Mouse (Mus musculus) C2C12 (cell line): ENCODE measurements around the gene Tekt2. TPM values are rescaled to one million over a fixed set of nuclear protein-coding genes. Genes with fewer than 3 reads are reported as not detected.

Experiments used
- H3K27me3 ChIP-seq: one replicate; pipeline ENCODE4 v1.6.1; 2011; ENCODE audit not compliant: control insufficient read depth, insufficient read depth, insufficient read length
- H3K36me3 ChIP-seq: one replicate; pipeline ENCODE4 v1.6.1; 2011; ENCODE audit not compliant: control insufficient read depth, insufficient read depth
- H3K4me3 ChIP-seq: one replicate; pipeline ENCODE4 v1.5.1; 2011; ENCODE audit warnings: mild to moderate bottlenecking, control low read depth; ENCODE audit not compliant: poor library complexity, insufficient read depth, severe bottlenecking
- H3K79me2 ChIP-seq: one replicate; pipeline ENCODE4 v1.6.1; 2011; ENCODE audit not compliant: control insufficient read depth, insufficient read depth
- H3K79me3 ChIP-seq: one replicate; pipeline ENCODE4 v1.6.1; 2011; ENCODE audit warnings: low read depth, control low read depth
- H3ac ChIP-seq: one replicate; pipeline ENCODE3; 2011; ENCODE audit warnings: low read depth; ENCODE audit not compliant: control insufficient read depth, insufficient read length
- CEBPB ChIP-seq: IDR thresholded peaks from one replicate; pipeline ENCODE4 v1.6.1; 2011; ENCODE audit warnings: low read depth, mild to moderate bottlenecking, control low read depth, moderate library complexity
- CTCF ChIP-seq: IDR thresholded peaks from one replicate; pipeline ENCODE4 v1.5.1; 2011; ENCODE audit not compliant: control insufficient read depth, insufficient read depth, insufficient read length
- FOSL1 ChIP-seq: IDR thresholded peaks from one replicate; pipeline ENCODE4 v1.8.0; 2011; ENCODE audit warnings: mild to moderate bottlenecking, low read length; ENCODE audit not compliant: poor library complexity, insufficient read depth, severe bottlenecking
- MAX ChIP-seq: IDR thresholded peaks from one replicate; pipeline ENCODE4 v1.6.1; 2011; ENCODE audit warnings: mild to moderate bottlenecking, control low read depth
- MYOD1 ChIP-seq: IDR thresholded peaks from one replicate; pipeline ENCODE4 v1.6.1; 2011; ENCODE audit warnings: low read depth; ENCODE audit not compliant: control insufficient read depth, insufficient read length
- MYOG ChIP-seq: IDR thresholded peaks from one replicate; pipeline ENCODE4 v1.6.1; 2011; ENCODE audit not compliant: control insufficient read depth, insufficient read length; ENCODE audit errors: extremely low read depth
- USF1 ChIP-seq: IDR thresholded peaks from one replicate; pipeline ENCODE4 v1.6.1; 2011; ENCODE audit warnings: low read depth, mild to moderate bottlenecking, control low read depth, moderate library complexity
- polyA plus RNA-seq: library from polyadenylated mRNA; unstranded; fragments of >200 nt; fragmentation: generic; extraction: Trizol; gene quantifications from one replicate; pipeline ENCODE4 v1.2.1, GENCODE M21; 2012; ENCODE audit warnings: missing spikeins

Tekt2 gene
- polyA plus RNA-seq, 1 experiment = 0.40 TPM

DNA sequence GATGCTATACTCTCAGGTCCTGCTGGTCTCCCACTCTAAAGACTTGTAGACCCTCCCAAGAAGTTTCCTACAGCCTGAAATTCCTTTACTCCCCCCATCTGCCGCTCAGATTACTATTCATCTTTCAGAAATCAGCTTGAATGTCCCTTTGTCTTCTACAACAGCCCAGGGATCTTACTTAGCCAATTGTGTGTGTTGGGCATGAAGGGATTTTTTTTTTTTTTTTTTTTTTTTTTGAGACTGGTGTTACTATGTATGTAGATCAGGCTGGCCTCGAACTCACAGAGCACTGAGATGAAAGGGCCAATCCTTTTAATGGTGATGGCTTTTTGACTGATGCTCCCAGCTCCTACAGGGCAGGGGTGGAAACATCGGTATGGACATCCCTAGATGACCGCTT lies 29.6 kb downstream of the Tekt2 start:
- H3K79me2 ChIP-seq = no peaks in the 10 kb centered on the region
- TF ChIP-seq MAX = no peak
- no peak for TF ChIP-seq FOSL1
- no peak for TF ChIP-seq MYOD1
- no peak for TF ChIP-seq MYOG
- TF ChIP-seq USF1 = no peak
- no peak for TF ChIP-seq CEBPB
- no peak for TF ChIP-seq CTCF
- no peaks in the 10 kb centered on the region for H3K36me3 ChIP-seq
- H3K4me3 ChIP-seq = no peak overlapping the region
- no peaks in the 10 kb centered on the region for H3K27me3 ChIP-seq
- no peak overlapping the region for H3ac ChIP-seq
- H3K79me3 ChIP-seq = no peaks in the 10 kb centered on the region

DNA sequence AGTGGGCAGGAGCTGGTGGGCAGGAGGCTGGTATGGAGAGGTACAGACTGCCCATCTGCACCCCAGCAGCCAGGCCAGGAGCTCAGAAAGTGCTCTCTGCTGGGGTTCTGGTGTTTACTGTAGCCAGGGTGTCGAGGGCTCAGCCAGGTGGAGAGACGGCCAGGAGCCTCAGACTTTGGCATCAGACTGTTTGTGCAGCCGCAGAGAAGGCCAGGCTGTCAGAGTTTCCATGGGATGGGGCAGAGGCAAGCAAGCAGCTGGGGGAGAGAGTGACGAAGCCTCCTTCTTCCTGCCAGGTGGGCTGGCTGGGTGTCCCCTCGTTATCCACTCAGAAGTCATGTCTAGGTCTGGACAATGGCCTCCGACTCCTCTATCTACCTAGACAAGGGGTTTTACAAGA lies 30.3 kb downstream of the Tekt2 start:
- TF ChIP-seq FOSL1 = no peak
- TF ChIP-seq MYOD1 = no peak
- TF ChIP-seq USF1 = no peak
- no peak for TF ChIP-seq MAX
- no peak for TF ChIP-seq MYOG
- no peak for TF ChIP-seq CEBPB
- no peak for TF ChIP-seq CTCF
- no peaks in the 10 kb centered on the region for H3K79me3 ChIP-seq
- no peak overlapping the region for H3ac ChIP-seq
- no peak overlapping the region for H3K4me3 ChIP-seq
- no peaks in the 10 kb centered on the region for H3K27me3 ChIP-seq
- H3K79me2 ChIP-seq = no peaks in the 10 kb centered on the region
- H3K36me3 ChIP-seq = no peaks in the 10 kb centered on the region

DNA sequence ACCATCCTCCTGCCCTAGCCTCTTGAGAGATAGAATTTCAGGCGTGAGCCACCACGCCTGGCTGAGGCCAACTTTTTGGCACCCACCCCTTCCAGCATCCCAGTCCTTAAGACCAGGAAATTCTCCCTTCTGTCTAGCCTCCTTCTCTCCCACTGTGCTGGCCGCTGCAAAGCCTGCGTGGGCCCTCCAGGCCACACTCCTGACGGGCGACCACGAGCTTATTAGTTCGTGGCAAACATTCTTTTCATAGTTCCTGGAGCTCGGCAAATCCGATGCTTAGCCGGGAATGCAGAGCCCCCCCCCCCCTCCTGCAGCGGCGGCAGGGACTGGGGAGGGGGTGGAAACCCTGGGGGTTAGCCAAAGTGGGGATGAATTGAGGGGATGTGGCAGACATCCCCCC lies 34.3 kb downstream of the Tekt2 start:
- H3K27me3 ChIP-seq = peaks cover 17% of the 10 kb centered on the region
- H3K4me3 ChIP-seq = no peak overlapping the region
- no peaks in the 10 kb centered on the region for H3K36me3 ChIP-seq
- H3ac ChIP-seq = no peak overlapping the region
- TF ChIP-seq MAX (no peak), MYOG (no peak), CEBPB (no peak), USF1 (no peak), MYOD1 (no peak), CTCF (no peak), FOSL1 (no peak)
- no peaks in the 10 kb centered on the region for H3K79me2 ChIP-seq
- H3K79me3 ChIP-seq = no peaks in the 10 kb centered on the region

DNA sequence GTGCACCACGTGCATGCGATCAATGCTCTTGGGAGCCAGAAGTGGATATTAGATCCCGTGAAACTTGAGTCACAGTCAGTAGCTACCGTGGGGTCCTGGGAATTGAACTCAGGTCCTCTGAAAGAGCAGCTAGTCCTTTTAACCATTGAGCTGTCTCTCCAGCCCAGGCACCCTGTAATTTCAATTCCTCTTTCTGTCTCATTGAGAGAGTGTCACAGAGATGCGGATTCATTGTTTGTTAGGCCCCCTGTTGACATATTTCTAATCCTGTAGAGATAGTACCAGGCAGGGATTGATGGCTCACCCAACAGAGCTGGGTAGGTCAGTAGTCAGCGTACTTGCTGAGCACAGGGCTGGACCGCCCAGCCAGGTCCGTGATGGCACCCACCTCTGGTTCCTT lies 35.2 kb downstream of the Tekt2 start:
- no peak overlapping the region for H3K4me3 ChIP-seq
- H3K79me3 ChIP-seq = no peaks in the 10 kb centered on the region
- peaks cover 23% of the 10 kb centered on the region for H3K27me3 ChIP-seq
- H3ac ChIP-seq = no peak overlapping the region
- TF ChIP-seq MYOG (no peak), USF1 (no peak), CTCF (no peak), MAX (no peak), FOSL1 (no peak), MYOD1 (no peak), CEBPB (no peak)
- no peaks in the 10 kb centered on the region for H3K36me3 ChIP-seq
- no peaks in the 10 kb centered on the region for H3K79me2 ChIP-seq

DNA sequence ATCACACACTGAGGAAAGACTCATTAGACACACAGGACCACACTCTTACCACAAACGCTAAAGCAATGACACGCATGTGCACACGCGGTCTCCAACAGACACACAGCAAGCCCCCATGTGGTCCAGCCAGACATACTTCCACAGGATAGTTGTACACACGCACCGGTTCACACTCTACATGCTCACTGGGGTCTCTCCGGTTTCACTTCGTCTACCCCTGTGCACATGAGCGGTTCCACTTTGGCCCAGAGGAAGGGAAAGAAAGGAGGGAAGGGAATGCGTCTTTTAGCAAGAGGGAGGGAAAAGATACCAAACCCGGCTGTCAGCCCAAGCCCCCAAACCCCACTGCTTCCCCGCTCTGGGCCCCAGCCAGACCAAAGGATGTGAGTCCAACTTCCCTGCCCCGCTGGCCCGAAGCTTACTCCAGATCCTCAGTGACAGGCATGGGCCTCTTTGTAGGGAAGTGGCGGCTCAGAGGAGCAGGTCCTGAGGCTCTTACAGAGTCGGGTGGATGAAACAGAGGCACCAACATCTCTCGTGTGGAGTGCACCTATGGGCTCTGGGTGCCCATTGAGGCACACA lies 37.3 kb downstream of the Tekt2 start:
- Histone ChIP-seq H3K36me3 (no peaks in the 10 kb centered on the region), H3K4me3 (no peak overlapping the region), H3ac (no peak overlapping the region), H3K79me2 (no peaks in the 10 kb centered on the region), H3K79me3 (no peaks in the 10 kb centered on the region), H3K27me3 (peaks cover 23% of the 10 kb centered on the region)
- TF ChIP-seq CEBPB (no peak), MYOD1 (no peak), FOSL1 (no peak), USF1 (no peak), CTCF (no peak), MAX (no peak), MYOG (no peak)

DNA sequence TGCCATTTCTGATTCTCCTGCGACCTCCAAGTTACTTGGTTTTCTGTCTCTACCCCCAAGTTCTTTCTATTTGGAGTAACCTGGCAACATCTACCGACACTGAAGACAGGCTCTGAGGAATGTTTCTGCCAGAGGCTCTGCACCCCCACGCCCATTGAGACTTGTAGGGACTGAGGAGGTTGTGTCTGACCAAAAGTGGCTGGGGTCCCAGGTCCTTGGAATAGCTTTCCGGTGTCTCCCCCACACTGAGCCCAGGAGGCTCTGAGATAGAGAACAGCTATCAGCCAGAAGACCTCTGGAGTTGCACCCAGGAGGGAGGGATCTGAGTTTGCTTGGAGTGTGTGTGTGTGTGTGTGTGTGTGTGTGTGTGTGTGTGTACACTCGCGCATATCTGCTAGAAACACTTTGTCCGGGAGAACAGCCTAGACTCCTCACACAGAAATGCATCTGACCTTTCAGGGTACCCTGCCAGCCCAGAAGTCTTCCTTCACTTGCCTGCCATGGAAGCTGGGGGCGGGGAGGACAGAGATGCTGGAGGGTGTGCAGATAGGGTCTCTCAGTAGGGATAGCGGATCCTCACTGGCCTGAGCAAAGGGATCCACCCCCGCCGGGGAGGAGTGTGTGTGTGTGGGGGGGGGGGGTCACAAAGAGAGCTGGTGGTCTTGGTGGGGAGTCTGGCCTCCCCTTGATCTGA lies 38.0 kb downstream of the Tekt2 start:
- TF ChIP-seq MAX = no peak
- no peak for TF ChIP-seq CTCF
- TF ChIP-seq MYOD1 = no peak
- TF ChIP-seq USF1 = no peak
- TF ChIP-seq FOSL1 = no peak
- TF ChIP-seq MYOG = no peak
- TF ChIP-seq CEBPB = no peak
- no peaks in the 10 kb centered on the region for H3K79me2 ChIP-seq
- H3K79me3 ChIP-seq = no peaks in the 10 kb centered on the region
- H3K36me3 ChIP-seq = no peaks in the 10 kb centered on the region
- H3ac ChIP-seq = no peak overlapping the region
- H3K4me3 ChIP-seq = no peak overlapping the region
- peaks cover 23% of the 10 kb centered on the region for H3K27me3 ChIP-seq
